Mouse (Mus musculus) right cerebral cortex, postnatal 14 days (tissue): ENCODE results near the gene Tex2.
"Not testable (repeated sequence)": the region's sequence is repeated elsewhere in the genome, so short reads cannot be mapped to it uniquely, and the experiment has no call there.

Experiments
- DNase-seq: peaks from one replicate; pipeline ENCODE4 v3.0.0; 2022

Gene Tex2

DNA sequence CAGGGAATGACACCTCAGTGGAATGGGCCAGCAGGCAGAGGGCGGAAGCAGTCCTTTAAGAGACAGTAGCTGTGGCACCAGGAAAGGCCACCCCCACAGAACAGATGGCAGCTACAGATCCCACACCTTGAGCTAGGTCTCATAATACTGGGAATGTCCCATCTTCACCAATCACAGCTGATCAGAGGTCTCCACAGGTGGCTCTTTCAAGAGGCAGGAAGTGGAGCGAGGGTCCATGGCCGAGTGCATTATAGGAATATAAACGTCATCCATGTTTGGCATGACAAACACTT lies 109.9 kb downstream of the Tex2 start:
- peak; percentile 36 for DNase-seq

GRCm38 (mm10) chr11:106502631-106503424 lies 110.4 kb downstream of the Tex2 start:
- no peak for DNase-seq

GRCm38 (mm10) chr11:106502159-106502505 lies 111.1 kb downstream of the Tex2 start:
- DNase-seq, result no peak

DNA sequence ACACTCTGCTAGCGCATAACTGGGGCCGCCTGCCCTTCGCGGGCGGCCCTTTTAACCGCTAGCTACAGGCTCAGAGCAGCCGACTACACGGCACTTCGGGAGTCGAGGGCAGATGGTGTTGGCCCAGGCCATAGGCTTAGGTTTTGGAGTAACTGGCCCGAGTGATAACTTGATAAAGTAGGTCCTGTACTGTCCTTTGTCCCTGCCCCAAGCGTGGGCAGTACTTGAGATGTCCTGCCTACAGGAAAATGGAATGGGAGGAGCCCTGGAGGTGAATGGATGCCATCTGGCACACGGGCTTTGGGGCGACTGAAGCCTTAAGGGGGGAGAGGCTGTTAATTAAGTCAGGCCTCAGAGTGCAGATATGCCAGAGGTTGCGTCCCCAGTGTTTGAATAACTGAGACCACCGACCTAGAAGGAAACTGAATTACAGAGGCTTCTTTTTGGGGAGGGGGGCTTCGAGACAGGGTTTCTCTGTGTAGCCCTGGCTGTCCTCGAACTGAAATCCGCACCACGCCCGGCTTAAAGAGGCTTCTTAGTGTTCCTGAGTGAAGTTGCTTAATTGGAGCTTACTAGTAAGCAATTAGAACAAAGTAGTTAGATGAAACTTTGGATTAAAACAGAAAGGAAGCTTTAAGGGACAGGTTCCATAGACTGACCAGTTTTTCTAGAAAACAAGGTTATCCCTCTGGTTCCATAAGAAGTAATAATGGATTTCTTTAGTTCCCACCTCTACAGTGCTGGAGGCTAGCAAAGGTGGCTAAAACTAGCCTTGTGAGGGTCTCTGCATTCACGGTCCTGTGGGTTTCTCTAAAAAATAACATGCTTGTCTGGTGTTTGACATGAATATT lies 111.7 kb downstream of the Tex2 start:
- DNase-seq, result peak; percentile 38

- DNase-seq, result peak; percentile 87
Measured at GRCm38 (mm10) chr11:106500393-106501307, 112.6 kb downstream of the Tex2 start.

DNA sequence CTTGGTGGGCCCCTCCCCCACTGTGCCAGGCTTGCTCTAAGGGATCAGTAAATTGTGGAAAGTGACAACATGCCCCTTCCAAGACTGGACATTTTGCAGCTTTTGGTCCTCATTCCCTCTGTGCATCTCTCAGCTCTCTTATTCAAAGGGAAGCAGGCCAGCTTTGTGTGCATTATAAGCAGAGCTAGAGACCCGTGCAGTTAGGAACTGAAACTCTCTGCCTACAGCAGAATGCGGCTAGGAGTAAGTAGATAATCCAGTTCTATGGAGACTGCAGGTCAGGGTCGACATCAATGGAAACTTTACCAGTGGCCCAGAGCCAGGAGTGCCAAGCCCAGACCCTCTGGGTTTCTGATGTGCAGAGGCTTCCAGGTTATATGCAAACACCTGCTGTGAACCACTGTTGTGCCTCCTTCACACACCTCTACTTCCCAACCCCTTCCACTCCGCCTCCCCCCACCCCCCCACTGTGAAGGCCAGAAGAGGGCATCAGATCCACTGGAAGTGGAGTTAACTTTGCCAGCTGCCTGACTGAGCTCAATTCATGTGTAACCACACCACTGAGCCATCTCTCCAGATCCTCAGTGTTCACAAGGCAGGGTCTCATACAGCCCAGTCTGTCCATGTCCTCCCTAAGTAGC lies 114.4 kb downstream of the Tex2 start:
- DNase-seq, result no peak

- DNase-seq, result no peak
Measured at GRCm38 (mm10) chr11:106497926-106498325, 115.3 kb downstream of the Tex2 start.

DNA sequence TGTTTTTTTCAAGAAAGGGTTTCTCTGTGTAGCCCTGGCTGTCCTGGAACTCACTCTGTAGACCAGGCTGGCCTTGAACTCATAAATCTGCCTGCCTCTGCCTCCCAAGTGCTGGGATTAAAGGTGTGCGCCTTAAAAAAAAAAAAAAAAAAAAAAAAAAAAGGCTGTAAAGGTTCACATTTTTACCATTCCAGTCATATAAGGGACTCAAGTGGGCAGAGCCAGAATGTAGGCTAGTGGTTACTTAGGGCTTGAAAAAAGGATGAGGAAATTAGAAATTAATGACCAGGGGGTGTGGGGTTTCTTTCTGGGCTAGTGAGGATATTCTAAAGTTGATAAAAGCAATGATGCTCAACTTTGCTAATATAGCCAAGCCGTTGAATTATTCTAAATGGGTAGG lies 116.2 kb downstream of the Tex2 start:
- not testable (repeated sequence) for DNase-seq

DNA sequence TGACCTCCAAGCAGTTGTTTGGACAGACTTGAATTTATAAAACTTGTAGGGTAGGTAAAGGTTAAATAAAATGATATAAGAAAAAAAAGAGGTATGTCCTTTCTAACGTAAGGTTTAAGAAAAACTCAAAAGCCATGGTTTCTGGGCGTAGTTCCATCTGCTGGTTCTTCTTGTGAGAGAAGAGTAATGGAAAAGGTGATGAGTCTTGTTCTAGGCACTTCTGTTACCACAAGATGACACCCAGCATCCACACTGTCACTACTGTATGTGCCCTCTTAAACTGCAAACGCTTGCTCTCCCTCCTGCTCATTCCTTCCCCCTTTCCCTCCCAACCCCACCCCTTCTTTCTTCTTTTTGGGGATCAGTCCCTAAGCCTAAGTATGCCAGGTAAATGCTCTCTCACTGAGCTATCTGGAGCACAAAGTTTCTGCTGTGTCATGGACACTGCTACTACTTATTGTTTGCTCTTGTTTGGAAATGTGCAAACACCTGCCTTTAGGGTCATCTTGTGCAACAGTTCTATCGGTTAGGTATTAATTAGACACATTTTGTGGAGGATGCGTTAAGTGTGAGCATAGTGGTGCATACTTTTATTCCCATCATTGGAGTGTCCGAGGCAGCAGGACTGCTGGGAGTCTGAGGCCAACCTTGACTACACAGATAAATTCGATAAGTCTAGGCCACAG lies 120.1 kb downstream of the Tex2 start:
- DNase-seq, result no peak

- DNase-seq, result peak; percentile 30
Measured at GRCm38 (mm10) chr11:106491393-106491792, 121.8 kb downstream of the Tex2 start.

DNA sequence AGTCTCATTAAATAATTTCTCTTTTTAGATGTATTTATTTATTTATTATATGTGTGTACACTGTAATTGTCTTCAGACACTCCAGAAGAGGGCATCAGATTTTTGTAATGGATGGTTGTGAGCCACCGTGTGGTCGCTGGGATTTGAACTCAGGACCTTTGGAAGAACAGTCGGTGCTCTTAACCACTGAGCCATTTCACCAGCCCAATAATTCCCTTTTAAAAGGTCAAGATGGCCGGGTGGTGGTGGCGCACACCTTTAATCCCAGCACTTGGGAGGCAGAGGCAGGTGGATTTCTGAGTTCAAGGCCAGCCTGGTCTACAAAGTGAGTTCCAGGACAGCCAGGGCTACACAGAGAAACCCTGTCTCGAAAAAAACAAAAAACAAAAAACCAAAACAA lies 122.6 kb downstream of the Tex2 start:
- not testable (repeated sequence) for DNase-seq

DNA sequence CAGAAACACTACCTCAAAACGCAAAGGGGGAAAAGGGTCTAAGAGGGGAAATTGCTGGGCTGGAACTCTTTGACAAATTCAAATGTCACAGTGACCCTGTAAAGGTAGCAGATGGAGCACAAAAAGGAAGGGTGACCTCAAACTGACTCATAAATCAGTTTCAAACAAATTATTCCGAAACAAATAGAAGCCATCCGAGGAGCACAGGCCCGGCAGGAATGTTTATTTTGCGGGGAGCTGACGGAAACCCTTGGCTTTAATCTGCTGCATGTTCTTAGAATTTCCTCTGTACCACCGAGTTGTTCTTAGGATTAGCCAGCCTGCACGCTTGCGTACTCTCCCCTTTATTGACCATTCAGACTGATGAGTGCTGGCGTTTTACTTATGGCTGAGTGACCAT lies 123.2 kb downstream of the Tex2 start:
- no peak for DNase-seq

DNA sequence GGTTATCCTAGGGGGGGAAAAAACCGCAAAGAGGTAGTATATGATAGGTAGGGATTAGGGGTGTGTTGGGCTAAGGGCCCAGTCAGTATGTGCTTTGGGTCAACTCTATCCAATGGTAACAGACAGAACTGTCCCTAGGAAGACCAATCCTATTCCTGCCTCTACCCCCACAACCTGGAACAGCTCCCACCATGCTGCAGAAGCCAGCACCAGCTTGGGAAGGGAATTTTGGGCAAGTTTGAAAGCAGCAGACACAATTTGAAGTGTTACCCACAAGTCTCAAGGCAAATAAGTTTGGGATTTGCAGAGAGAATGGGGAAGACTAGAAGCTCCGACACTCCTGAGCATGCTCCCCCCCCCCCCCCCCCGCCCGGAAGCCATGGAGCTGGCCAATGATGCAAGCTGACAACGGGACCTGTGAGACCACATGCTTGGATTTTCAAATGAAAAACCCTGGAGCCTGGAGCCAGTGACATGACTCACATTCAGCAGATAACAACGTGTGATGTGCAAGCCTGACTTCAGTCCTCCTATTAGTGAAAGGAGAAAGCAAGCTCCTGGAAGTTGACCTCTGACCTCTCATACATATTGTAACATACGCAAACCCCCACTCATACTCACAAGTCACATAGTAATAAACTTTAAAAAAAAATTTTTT lies 124.1 kb downstream of the Tex2 start:
- peak; percentile 23 for DNase-seq

GRCm38 (mm10) chr11:106488126-106488561 lies 125.1 kb downstream of the Tex2 start:
- DNase-seq, result peak; percentile 12

- peak; percentile 93 for DNase-seq
Measured at GRCm38 (mm10) chr11:106487733-106488115, 125.5 kb downstream of the Tex2 start, which contains the start of gene Ern1. Gene Ern1 (minus strand): TSS chr11:106487852.

GRCm38 (mm10) chr11:106486866-106487732 lies 126.1 kb downstream of the Tex2 start:
- DNase-seq, result peak; percentile 35

- no peak for DNase-seq
Measured at GRCm38 (mm10) chr11:106486042-106486865, 127.0 kb downstream of the Tex2 start.

DNA sequence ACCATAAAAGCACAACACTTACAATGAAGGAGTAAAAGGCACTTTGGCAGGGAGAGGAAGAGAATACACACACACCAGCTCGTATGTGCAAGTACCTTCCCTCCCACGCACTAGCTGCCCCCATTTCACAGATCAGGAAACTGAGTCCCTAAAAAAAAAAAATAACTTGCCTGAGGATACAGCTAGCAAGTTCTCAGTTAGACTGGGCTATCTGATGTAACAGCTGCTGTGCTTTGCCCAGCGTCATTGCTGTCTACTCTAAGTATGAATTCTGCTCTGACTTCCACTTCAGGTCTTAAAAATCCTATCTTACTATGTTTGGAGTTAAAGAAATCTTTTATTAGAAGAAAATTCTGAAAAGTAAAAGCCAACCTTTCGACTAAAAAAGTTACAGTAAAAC lies 127.6 kb downstream of the Tex2 start:
- DNase-seq, result no peak

DNA sequence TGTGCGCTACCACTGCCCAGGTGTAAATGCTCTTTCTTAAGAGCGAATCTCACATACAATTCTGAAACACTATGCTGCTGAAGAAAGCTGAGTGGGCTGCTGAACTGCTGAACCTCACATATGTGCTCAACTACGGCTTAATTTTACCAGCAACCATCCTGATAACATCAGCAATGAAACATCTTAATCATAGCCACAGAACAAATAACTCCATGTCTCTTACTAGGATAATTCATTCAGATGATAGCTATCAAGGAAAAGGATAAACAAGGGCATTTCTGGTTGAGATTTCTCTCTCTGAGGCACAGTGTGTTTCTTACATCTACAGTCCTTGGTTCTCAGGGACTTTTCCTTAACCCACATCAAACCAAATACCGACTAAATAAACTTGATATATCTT lies 128.3 kb downstream of the Tex2 start:
- DNase-seq, result no peak

GRCm38 (mm10) chr11:106482867-106483266 lies 130.4 kb downstream of the Tex2 start:
- DNase-seq, result no peak
